Mouse (Mus musculus) CH12.LX (cell line): ENCODE results near the gene Epha6. TPM values are rescaled to one million over a fixed set of nuclear protein-coding genes. Genes with fewer than 3 reads are reported as not detected.

Source experiments
- DNase-seq: peaks from one replicate; pipeline ENCODE4 v3.0.0-alpha.2; 2013; ENCODE audit errors: extremely low read depth
- H3K27ac ChIP-seq: 2 replicates; pipeline ENCODE4 v1.5.1; 2012; ENCODE audit warnings: low read depth, mild to moderate bottlenecking, control low read depth, moderate library complexity; ENCODE audit not compliant: insufficient read depth
- H3K27me3 ChIP-seq: replicated peaks from 2 replicates; pipeline ENCODE3; 2012; ENCODE audit warnings: inconsistent platforms
- H3K36me3 ChIP-seq, 2 experiments: replicated peaks in 1 of 2; 2 replicates each; pipeline versions ENCODE3 to v1.6.1; 2012; ENCODE audit warnings: inconsistent platforms in 1 of 2, low read length in 1 of 2, mild to moderate bottlenecking in 1 of 2, mixed read lengths in 1 of 2, moderate library complexity in 1 of 2; ENCODE audit not compliant: control insufficient read depth in 1 of 2, insufficient read depth in 1 of 2
- H3K4me1 ChIP-seq, 2 experiments: 2 replicates each; pipeline ENCODE4 v1.6.1; 2012; ENCODE audit warnings: inconsistent platforms in 1 of 2, moderate library complexity in 1 of 2; ENCODE audit not compliant: insufficient read depth in 2 of 2, control insufficient read depth in 1 of 2
- H3K4me2 ChIP-seq: 2 replicates; pipeline ENCODE4 v1.6.1; 2012; ENCODE audit warnings: low read depth, mild to moderate bottlenecking, control low read depth; ENCODE audit not compliant: poor library complexity, insufficient read depth, severe bottlenecking
- H3K4me3 ChIP-seq, 3 experiments: fragments of 150-350 bp in 1 of 3; sonication (generic) in 1 of 3; replicated peaks in 1 of 3; 2 replicates each; pipeline versions ENCODE3 to v1.5.1; 2011 to 2012; ENCODE audit warnings: low read depth in 2 of 3, low read length in 2 of 3, mild to moderate bottlenecking in 2 of 3, moderate library complexity in 2 of 3, control low read depth in 1 of 3, improper control_type of control experiment in 1 of 3, inconsistent platforms in 1 of 3, mixed read lengths in 1 of 3; ENCODE audit not compliant: poor library complexity in 1 of 3
- H3K79me2 ChIP-seq: replicated peaks from 2 replicates; pipeline ENCODE4 v1.6.1; 2012; ENCODE audit warnings: mild to moderate bottlenecking, moderate library complexity; ENCODE audit not compliant: control insufficient read depth, poor library complexity, insufficient read depth, severe bottlenecking; ENCODE audit errors: extremely low read depth
- H3K9ac ChIP-seq: 2 replicates; pipeline ENCODE4 v1.6.1; 2012; ENCODE audit warnings: low read depth, mild to moderate bottlenecking, control low read depth, moderate library complexity; ENCODE audit not compliant: insufficient read depth
- H3K9me3 ChIP-seq: replicated peaks from 2 replicates; pipeline ENCODE3; 2012; ENCODE audit warnings: low read length, inconsistent platforms, mixed read lengths
- ELF1 ChIP-seq: IDR thresholded peaks from 2 replicates; pipeline ENCODE4 v1.6.1; 2014; ENCODE audit warnings: low read depth, mild to moderate bottlenecking, inconsistent platforms, low read length, improper control_type of control experiment
- GABPA ChIP-seq: IDR thresholded peaks from 2 replicates; pipeline ENCODE4 v1.6.1; 2012; ENCODE audit warnings: low read depth, low read length, improper control_type of control experiment, inconsistent platforms; ENCODE audit not compliant: insufficient replicate concordance
- IRF4 ChIP-seq: IDR thresholded peaks from 2 replicates; pipeline ENCODE4 v1.6.1; 2014; ENCODE audit warnings: low read depth, mild to moderate bottlenecking, inconsistent platforms, low read length, improper control_type of control experiment
- JUN ChIP-seq: IDR thresholded peaks from 2 replicates; pipeline ENCODE4 v1.6.1; 2011; ENCODE audit warnings: low read depth, mild to moderate bottlenecking, low read length, improper control_type of control experiment, moderate library complexity; ENCODE audit not compliant: insufficient read depth
- MEF2A ChIP-seq: IDR thresholded peaks from 2 replicates; pipeline ENCODE4 v1.6.1; 2014; ENCODE audit warnings: low read depth, mild to moderate bottlenecking, inconsistent platforms, low read length, improper control_type of control experiment, borderline replicate concordance
- MXI1 ChIP-seq: IDR thresholded peaks from 2 replicates; pipeline ENCODE4 v1.6.1; 2011; ENCODE audit warnings: mild to moderate bottlenecking, low read depth, low read length, improper control_type of control experiment
- NELFE ChIP-seq: IDR thresholded peaks from 2 replicates; pipeline ENCODE4 v1.6.1; 2011; ENCODE audit warnings: low read depth, low read length, improper control_type of control experiment
- NRF1 ChIP-seq: IDR thresholded peaks from 2 replicates; pipeline ENCODE4 v1.6.1; 2014; ENCODE audit warnings: low read depth, mild to moderate bottlenecking, inconsistent platforms, low read length, improper control_type of control experiment, moderate library complexity
- PAX5 ChIP-seq: IDR thresholded peaks from 2 replicates; pipeline ENCODE4 v1.6.1; 2012; ENCODE audit warnings: low read length, inconsistent platforms, mixed read lengths
- POLR2AphosphoS2 ChIP-seq: IDR thresholded peaks from 2 replicates; pipeline ENCODE4 v1.6.1; 2011; ENCODE audit warnings: low read depth, low read length, improper control_type of control experiment
- RAD21 ChIP-seq: IDR thresholded peaks from 2 replicates; pipeline ENCODE4 v1.6.1; 2011; ENCODE audit warnings: low read depth, mild to moderate bottlenecking, low read length, improper control_type of control experiment, moderate library complexity
- RCOR1 ChIP-seq: conservative IDR thresholded peaks from 2 replicates; pipeline ENCODE4 v1.6.1; 2012; ENCODE audit warnings: low read depth, mild to moderate bottlenecking, inconsistent platforms, low read length, improper control_type of control experiment
- TBP ChIP-seq: conservative IDR thresholded peaks from 2 replicates; pipeline ENCODE4 v1.6.1; 2011; ENCODE audit warnings: low read depth, low read length, improper control_type of control experiment
- USF2 ChIP-seq: conservative IDR thresholded peaks from 2 replicates; pipeline ENCODE4 v1.6.1; 2011; ENCODE audit warnings: low read depth, low read length, improper control_type of control experiment
- ZMIZ1 ChIP-seq: IDR thresholded peaks from 2 replicates; pipeline ENCODE4 v1.6.1; 2012; ENCODE audit warnings: low read depth, mild to moderate bottlenecking, inconsistent platforms, low read length, improper control_type of control experiment
- dilution Hi-C: fragments of 300-500 bp; cut with MboI; formaldehyde crosslinking; loops from 2 replicates; pipeline ENCODE4 v1.14.3; 2020; ENCODE audit warnings: low sequenced_read_pairs; ENCODE audit not compliant: extremely low pct_unique_long_range_greater_than_20kb, extremely low pct_ligation_motif_present
- in situ Hi-C: fragments of 300-500 bp; cut with MboI; formaldehyde crosslinking; loops from 3 replicates; pipeline ENCODE4 v1.14.3; 2019; ENCODE audit warnings: low sequenced_read_pairs, low pct_ligation_motif_present, low pct_unique_long_range_greater_than_20kb, mixed read lengths
- polyA plus RNA-seq: library from polyadenylated mRNA; unstranded; fragments of >175 nt; gene quantifications from 2 replicates; pipeline ENCODE4 v1.2.1, GENCODE M21; 2012; ENCODE audit warnings: low read depth; ENCODE audit not compliant: insufficient read length
- total RNA-seq, 2 experiments: library from RNA; depleted of rRNA; stranded (reverse); fragments of 300-350 nt in 1 of 2; fragments of >200 nt in 1 of 2; gene quantifications; 2 replicates each; pipeline ENCODE4 v1.2.3; 2012 to 2014

Epha6 gene
- total and polyA plus RNA-seq, 3 experiments, result not detected

- in situ Hi-C loops, result no loop called here
- Histone ChIP-seq H3K9ac (no peak overlapping the region), H3K4me2 (no peak overlapping the region), H3K4me3 (no peak overlapping the region), H3K27me3 (no peaks in the 10 kb centered on the region), H3K79me2 (no peaks in the 10 kb centered on the region), H3K9me3 (no peaks in the 10 kb centered on the region), H3K36me3 (no peaks in the 10 kb centered on the region), H3K27ac (no peak overlapping the region), H3K4me1 (no peaks in the 10 kb centered on the region)
- no peak for DNase-seq
- TF ChIP-seq RCOR1 (no peak), PAX5 (no peak), USF2 (no peak), MEF2A (no peak), NELFE (no peak), JUN (no peak), MXI1 (no peak), GABPA (no peak), NRF1 (no peak), IRF4 (no peak), POLR2AphosphoS2 (no peak)
- dilution Hi-C loops, result no loop called here
Measured at GRCm38 (mm10) chr16:59769936-59770335, 835.4 kb downstream of the Epha6 start.

DNA sequence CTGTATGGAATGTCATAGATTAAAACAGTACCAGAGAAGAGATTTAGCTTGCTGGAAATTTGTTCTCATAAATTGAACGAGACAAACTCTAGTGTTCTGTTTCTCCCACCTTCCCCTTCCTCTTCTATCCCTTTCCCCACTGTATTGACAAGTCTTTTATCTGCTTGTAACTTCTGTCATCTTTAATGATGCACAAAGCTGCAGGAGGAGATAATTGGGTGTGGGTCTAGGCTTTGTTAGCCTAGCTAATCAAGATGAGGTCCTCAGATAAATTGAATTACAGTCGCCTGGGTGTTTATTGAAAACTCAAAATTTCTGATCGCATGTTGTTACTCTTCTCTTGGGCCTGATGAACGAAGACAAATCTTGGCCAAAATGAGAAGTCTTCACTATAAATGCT lies 844.5 kb downstream of the Epha6 start:
- TF ChIP-seq MXI1, result no peak
- TF ChIP-seq ZMIZ1, result no peak
- TF ChIP-seq TBP, result no peak
- TF ChIP-seq ELF1, result no peak
- no peak for TF ChIP-seq IRF4
- no peak for TF ChIP-seq RAD21
- no peaks in the 10 kb centered on the region for H3K9me3 ChIP-seq

More for the DNA sequence above, 844.5 kb downstream of the Epha6 start:
- dilution Hi-C loops (no loop called here), in situ Hi-C loops (no loop called here)
- no peak overlapping the region for H3K4me2 ChIP-seq
- no peaks in the 10 kb centered on the region; the same call in 1 of the 2 replicates for H3K79me2 ChIP-seq
- no peak overlapping the region for H3K27ac ChIP-seq
- H3K27me3 ChIP-seq, result no peaks in the 10 kb centered on the region
- no peaks in the 10 kb centered on the region for H3K4me1 ChIP-seq
- H3K36me3 ChIP-seq, result no peaks in the 10 kb centered on the region
- DNase-seq, result no peak
- H3K9ac ChIP-seq, result no peak overlapping the region
- no peak overlapping the region for H3K4me3 ChIP-seq
